Mouse (Mus musculus): Measurements from ENCODE around the gene Snapc1. TPM values are rescaled to one million over a fixed set of nuclear protein-coding genes. Genes with fewer than 3 reads are reported as not detected.

The Snapc1 gene
- polyA plus RNA-seq, 1 experiment from 2014 or later = 36.7 TPM

DNA sequence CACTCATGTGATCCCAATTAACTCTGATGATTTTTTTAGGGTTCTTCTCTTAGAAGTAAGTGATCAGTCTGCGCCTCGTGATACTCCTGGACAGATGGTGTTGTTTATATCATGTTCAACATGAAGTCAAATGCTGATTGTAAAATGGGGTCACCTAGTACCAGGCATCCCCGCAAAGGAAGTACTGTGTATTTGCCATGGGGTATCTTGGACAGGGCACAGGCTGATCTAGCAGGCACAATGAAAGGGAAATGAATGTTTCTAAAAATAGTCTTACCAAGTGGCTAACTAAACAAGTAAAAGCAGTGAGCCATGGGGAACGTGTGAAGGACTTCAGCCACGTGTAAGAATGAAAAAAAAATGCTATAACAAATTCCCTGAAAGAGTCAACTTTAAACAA, 9.5 kb upstream of the Snapc1 start:
- H3K4me3 ChIP-seq (replicated peaks) = no peak overlapping the region
- WGBS = 86% methylated on average over 5 of the region's 5 CpGs
- no peak overlapping the region for H3K4me2 ChIP-seq (replicated peaks)
- ATAC-seq = no peak
- no peak overlapping the region for H3K27ac ChIP-seq
- no peak overlapping the region for H3K9ac ChIP-seq (replicated peaks)
- H3K36me3 ChIP-seq = no peaks in the 10 kb centered on the region
- H3K9me3 ChIP-seq = no peaks in the 10 kb centered on the region
- peaks cover 3% of the 10 kb centered on the region; the same call in 1 of the 2 replicates for H3K27me3 ChIP-seq
- peaks cover 13% of the 10 kb centered on the region for H3K4me1 ChIP-seq (replicated peaks)

DNA sequence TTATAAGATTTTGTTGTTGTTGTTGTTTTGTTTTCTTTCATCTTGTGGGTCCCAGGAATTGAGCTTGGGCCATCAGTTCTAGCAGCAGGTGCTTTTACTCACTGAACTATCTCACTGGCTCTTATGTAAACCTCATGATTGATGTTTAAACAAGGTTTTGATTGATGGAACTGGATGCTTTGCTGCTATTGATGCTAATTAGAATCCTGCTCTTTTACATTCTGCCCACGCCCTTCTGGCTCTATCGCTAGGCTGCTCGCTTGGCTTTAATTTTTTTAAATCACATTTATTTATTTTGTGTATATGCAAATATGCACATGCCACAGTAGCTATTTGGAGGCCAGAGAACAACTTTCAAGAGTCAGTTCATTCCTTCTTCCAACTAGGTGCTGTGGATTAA, 6.6 kb upstream of the Snapc1 start:
- Histone ChIP-seq H3K4me3 (replicated peaks) (no peak overlapping the region), H3K27me3 (peaks cover 3% of the 10 kb centered on the region; the same call in 1 of the 2 replicates)

DNA sequence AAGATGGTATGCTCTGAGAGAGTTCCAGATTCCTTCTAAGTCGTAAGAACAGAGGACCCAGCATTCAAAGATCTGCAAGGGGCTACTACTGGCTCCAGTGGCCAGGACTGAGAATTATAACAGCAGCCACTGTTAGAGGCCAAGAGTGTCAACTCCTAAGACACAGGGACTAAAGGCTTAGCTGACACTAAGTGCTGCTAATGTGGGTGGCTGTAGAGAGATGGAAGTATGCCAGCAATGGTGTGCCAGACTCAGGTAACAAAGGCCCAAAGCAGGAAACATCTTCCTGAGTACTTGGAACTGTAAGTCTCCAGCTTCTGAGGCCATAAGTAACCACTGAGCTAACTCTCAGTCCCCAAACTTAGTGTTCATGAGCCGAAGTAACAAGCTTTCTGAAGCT, 5.5 kb upstream of the Snapc1 start:
- H3K27ac ChIP-seq = no peak overlapping the region
- 91% methylated on average over 2 of the region's 2 CpGs for WGBS
- no peaks in the 10 kb centered on the region for H3K9me3 ChIP-seq
- no peak overlapping the region for H3K4me2 ChIP-seq (replicated peaks)
- no peak overlapping the region for H3K9ac ChIP-seq (replicated peaks)
- no peaks in the 10 kb centered on the region for H3K36me3 ChIP-seq
- H3K4me3 ChIP-seq (replicated peaks) = no peak overlapping the region
- peaks cover 6% of the 10 kb centered on the region; the same call in 1 of the 2 replicates for H3K27me3 ChIP-seq
- no peaks in the 10 kb centered on the region for H3K4me1 ChIP-seq (replicated peaks)
- ATAC-seq = no peak

More for the DNA sequence above, 6.6 kb upstream of the Snapc1 start:
- WGBS = 77% methylated on average over 3 of the region's 3 CpGs
- H3K27ac ChIP-seq = no peak overlapping the region
- H3K4me2 ChIP-seq (replicated peaks) = no peak overlapping the region
- no peaks in the 10 kb centered on the region for H3K9me3 ChIP-seq
- no peak for ATAC-seq
- peaks cover 11% of the 10 kb centered on the region; the same call in 1 of the 2 replicates for H3K4me1 ChIP-seq (replicated peaks)
- H3K36me3 ChIP-seq = no peaks in the 10 kb centered on the region
- no peak overlapping the region for H3K9ac ChIP-seq (replicated peaks)

DNA sequence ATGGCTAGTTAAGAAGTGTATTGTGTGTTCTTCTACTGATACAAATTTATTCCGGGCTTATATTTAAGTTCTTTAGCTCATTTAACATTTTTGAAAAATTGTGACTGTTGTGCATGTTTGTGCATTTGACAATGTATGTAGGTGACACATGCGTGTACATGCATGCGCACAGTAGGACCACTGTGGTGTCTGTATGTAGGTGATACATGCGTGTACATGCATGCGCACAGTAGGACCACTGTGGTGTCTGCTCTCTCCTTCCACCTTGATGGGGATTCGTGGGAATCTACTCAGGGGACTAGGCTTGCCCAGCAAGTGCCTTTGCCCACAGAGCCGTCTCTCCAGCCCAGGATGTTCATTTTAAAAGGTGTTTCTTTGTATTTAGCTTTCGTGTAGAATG, 4.9 kb downstream of the Snapc1 start:
- 97% methylated on average over 8 of the region's 8 CpGs for WGBS
- H3K9me3 ChIP-seq = 0 out of 2 replicates have a peak, but pooled peaks cover 5% of the 10 kb centered on the region
- peaks cover 57% of the 10 kb centered on the region for H3K36me3 ChIP-seq
- no peak overlapping the region for H3K9ac ChIP-seq (replicated peaks)
- H3K27ac ChIP-seq = no peak overlapping the region
- ATAC-seq = no peak
- H3K4me1 ChIP-seq (replicated peaks) = peaks cover 13% of the 10 kb centered on the region
- H3K4me3 ChIP-seq (replicated peaks) = no peak overlapping the region
- H3K27me3 ChIP-seq = no peaks in the 10 kb centered on the region
- no peak overlapping the region for H3K4me2 ChIP-seq (replicated peaks)

DNA sequence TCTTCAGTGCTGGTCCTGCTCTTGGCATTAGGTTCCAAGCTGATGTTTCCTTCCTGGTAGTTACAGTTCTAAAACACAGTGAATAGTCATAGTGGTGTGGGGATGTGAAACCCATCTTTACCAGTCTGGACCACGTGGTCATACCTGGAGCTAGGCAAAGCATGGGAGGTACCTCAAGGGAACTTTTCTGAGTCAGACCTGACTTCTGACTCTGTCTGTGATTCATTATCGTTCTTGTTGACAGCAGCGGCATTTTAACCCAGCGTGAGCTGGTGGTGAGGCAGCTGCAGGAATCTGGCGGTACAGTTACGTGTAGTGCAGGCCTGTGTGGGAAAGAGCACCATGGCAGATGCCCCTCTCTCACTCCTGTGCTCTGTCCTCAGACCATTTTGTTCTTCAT, 10.3 kb downstream of the Snapc1 start:
- H3K4me1 ChIP-seq (replicated peaks) = no peaks in the 10 kb centered on the region
- no peak overlapping the region for H3K4me3 ChIP-seq (replicated peaks)
- no peak overlapping the region for H3K27ac ChIP-seq
- no peak overlapping the region for H3K9ac ChIP-seq (replicated peaks)
- 0 out of 2 replicates have a peak, but pooled peaks cover 5% of the 10 kb centered on the region for H3K9me3 ChIP-seq
- H3K4me2 ChIP-seq (replicated peaks) = no peak overlapping the region
- H3K27me3 ChIP-seq = no peaks in the 10 kb centered on the region
- peaks cover 87% of the 10 kb centered on the region for H3K36me3 ChIP-seq
- ATAC-seq = no peak
- WGBS = 97% methylated on average over 6 of the region's 6 CpGs

DNA sequence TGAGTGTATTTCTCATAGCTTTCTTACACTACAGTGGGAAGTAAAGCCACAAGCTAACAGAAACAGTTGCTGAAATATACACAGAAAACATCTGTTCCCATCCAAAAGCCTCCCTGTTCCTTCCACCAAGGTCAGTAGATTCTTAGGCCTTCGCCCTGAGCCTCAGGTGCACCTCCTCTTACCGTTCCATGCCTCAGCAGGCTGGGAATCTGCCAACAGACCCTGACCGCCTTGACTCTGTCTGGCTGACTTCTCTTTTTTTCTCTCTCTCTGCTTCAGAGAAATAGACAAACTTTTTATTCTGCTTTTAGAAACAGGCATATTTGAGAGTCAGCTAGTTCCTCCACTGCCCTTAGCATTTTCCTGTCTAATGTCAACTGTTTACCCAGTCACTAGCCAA, 13.9 kb downstream of the Snapc1 start:
- H3K4me2 ChIP-seq (replicated peaks) = no peak overlapping the region
- WGBS = 95% methylated on average over 3 of the region's 3 CpGs
- no peak for ATAC-seq
- H3K4me3 ChIP-seq (replicated peaks) = no peak overlapping the region
- no peak overlapping the region for H3K27ac ChIP-seq
- peaks cover 78% of the 10 kb centered on the region for H3K36me3 ChIP-seq
- no peaks in the 10 kb centered on the region for H3K27me3 ChIP-seq
- no peak overlapping the region for H3K9ac ChIP-seq (replicated peaks)
- no peaks in the 10 kb centered on the region for H3K9me3 ChIP-seq
- no peaks in the 10 kb centered on the region for H3K4me1 ChIP-seq (replicated peaks)

DNA sequence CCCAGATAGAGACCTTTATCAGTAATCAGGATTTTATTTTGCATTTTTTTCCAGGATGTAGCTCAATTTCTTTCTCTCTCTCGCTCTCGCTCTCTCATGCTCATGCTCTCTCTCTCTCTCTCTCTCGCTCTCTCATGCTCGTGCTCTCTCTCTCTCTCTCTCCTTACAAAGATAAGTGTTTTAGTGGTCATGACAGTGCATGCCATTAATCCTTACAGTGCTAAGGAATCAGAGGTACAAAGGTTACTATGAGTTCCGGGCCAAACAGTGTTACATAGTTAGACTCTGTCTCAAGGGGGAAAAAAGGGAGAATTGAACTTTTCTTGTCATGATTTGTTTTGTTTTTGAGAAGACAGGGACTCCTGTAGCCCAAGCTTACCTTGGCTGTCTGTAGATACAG, 15.4 kb downstream of the Snapc1 start:
- Histone ChIP-seq H3K27ac (no peak overlapping the region), H3K9me3 (no peaks in the 10 kb centered on the region), H3K4me1 (replicated peaks) (no peaks in the 10 kb centered on the region), H3K36me3 (peaks cover 79% of the 10 kb centered on the region), H3K9ac (replicated peaks) (no peak overlapping the region), H3K4me3 (replicated peaks) (no peak overlapping the region), H3K4me2 (replicated peaks) (no peak overlapping the region), H3K27me3 (no peaks in the 10 kb centered on the region)
- no peak for ATAC-seq
- 90% methylated on average over 5 of the region's 5 CpGs for WGBS

DNA sequence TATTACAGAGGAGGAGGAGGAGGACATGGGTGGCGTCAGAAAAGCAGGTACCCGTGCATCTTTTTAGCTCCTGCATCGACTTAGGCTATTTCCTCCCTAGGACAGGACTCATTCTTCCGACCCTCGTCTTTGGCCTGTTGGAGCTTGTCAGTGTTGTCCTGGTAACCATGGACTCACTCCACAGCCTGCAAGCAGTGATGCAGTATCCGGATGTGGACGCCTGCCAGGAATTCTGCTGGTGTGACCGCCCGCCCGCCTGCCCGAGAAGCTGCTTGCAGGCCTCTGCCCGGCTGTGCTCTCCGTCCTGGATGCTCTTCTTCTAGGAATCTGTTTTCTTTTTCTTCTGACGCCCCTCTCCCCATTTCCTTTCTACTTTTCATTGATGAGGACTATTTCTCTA, 18.3 kb downstream of the Snapc1 start:
- Histone ChIP-seq H3K4me2 (replicated peaks) (no peak overlapping the region), H3K4me3 (replicated peaks) (no peak overlapping the region), H3K27me3 (no peaks in the 10 kb centered on the region), H3K9ac (replicated peaks) (no peak overlapping the region), H3K27ac (no peak overlapping the region), H3K4me1 (replicated peaks) (no peaks in the 10 kb centered on the region), H3K9me3 (no peaks in the 10 kb centered on the region), H3K36me3 (peaks cover 74% of the 10 kb centered on the region)
- peak; percentile 82 for ATAC-seq
- WGBS = 65% methylated on average over 14 of the region's 14 CpGs

DNA sequence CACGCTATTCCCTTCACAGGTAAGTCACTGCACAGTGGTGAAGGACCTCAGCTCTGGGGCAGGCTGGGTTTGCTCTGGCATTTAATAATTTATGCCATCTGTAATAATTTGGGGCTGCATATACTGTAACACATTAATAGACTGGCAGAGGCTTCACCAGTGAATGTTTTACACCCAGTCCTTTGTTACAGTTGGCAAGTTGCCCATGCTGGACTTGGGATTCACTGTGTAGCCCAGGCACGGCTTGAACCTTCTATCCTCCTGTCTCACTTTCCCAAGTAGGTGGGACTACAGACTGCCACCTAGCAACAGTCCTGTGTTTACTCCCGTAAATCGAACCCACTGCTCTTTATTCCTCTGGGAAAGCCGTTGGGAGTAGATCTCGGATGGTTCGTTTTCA, 22.0 kb downstream of the Snapc1 start:
- Histone ChIP-seq H3K9me3 (no peaks in the 10 kb centered on the region), H3K4me3 (replicated peaks) (no peak overlapping the region), H3K27ac (no peak overlapping the region), H3K36me3 (peaks cover 40% of the 10 kb centered on the region), H3K9ac (replicated peaks) (no peak overlapping the region), H3K4me1 (replicated peaks) (no peaks in the 10 kb centered on the region), H3K4me2 (replicated peaks) (no peak overlapping the region), H3K27me3 (no peaks in the 10 kb centered on the region)
- 85% methylated on average over 7 of the region's 7 CpGs for WGBS
- ATAC-seq = no peak

DNA sequence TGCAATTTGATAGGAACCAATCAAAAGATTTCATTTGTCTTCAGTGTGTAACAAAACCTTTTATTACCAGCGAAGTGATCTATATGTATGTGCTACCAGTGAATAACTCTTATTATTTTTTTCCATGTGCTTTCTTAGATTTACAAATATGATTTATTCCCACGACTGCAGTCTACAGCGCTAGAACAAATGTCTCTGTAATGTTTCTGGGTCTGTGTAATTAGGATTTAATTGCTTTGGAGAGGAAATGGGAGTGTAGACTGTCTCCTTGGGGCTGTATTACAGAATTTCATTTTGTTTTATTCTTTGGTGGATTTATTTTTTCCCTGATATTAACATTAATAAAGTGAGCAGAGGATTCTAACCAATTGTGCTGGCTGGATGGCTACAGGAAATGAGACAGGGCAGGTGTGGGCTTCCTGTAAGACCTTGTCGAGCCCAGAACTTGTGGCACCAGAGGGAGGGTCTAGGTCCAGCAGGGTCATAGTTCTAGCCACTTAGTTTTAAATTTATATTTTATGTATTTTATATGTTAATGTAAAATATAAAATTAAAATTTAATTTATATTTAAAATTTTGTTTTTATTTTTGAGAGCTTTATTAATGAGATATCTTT, 24.2 kb downstream of the Snapc1 start:
- Histone ChIP-seq H3K36me3 (peaks cover 26% of the 10 kb centered on the region), H3K9ac (replicated peaks) (no peak overlapping the region), H3K4me3 (replicated peaks) (no peak overlapping the region), H3K4me1 (replicated peaks) (no peaks in the 10 kb centered on the region), H3K27ac (no peak overlapping the region), H3K4me2 (replicated peaks) (no peak overlapping the region), H3K9me3 (no peaks in the 10 kb centered on the region), H3K27me3 (no peaks in the 10 kb centered on the region)
- ATAC-seq = no peak
- WGBS = 86% methylated on average over 4 of the region's 4 CpGs

DNA sequence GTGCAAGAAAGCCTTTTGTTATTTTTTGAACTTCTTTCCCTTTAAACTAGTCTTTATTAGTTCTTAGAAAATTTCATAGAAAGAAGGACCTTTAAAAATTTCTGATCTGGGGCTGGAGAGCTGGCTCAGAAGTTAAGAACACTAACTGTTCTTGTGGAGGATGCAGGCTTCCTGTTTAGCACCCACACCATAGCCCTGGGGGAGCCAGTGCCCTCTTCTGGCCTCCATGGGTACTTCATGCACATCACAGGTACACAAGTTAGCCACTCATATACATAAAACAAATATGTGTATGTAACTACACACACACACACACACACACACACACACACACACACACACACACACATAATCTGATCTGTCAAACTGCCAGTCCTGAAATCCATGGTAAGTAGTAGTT, 25.3 kb downstream of the Snapc1 start:
- Histone ChIP-seq H3K4me2 (replicated peaks) (no peak overlapping the region), H3K4me1 (replicated peaks) (no peaks in the 10 kb centered on the region), H3K27ac (no peak overlapping the region), H3K27me3 (no peaks in the 10 kb centered on the region), H3K9ac (replicated peaks) (no peak overlapping the region), H3K4me3 (replicated peaks) (no peak overlapping the region), H3K36me3 (peaks cover 19% of the 10 kb centered on the region), H3K9me3 (no peaks in the 10 kb centered on the region)
- no peak for ATAC-seq

DNA sequence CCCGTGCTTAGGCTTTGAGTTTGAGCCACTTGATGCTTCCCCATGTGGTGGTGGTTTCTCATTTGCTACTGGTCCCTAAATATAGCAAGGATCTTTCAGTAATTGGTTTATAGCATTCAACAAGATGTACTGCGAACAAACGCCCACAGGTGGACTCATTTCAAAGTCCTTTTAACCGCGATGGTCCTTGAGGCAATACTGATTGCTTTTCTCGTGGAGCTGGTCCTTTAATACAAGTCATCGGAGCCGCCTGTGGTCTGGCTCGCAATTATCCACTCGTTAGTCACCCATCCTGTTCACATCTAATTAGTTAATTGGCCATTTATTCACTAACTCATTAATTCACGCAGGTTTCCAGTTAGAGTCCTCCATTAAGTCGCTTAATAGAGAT, 32.6 kb downstream of the Snapc1 start:
- Histone ChIP-seq H3K27me3 (peaks cover 5% of the 10 kb centered on the region), H3K36me3 (no peaks in the 10 kb centered on the region), H3K4me3 (replicated peaks) (peak overlapping the region; percentile 65), H3K4me2 (replicated peaks) (peak overlapping the region; percentile 81), H3K4me1 (replicated peaks) (peaks cover 15% of the 10 kb centered on the region; the same call in 1 of the 2 replicates), H3K27ac (peak overlapping the region; percentile 77), H3K9ac (replicated peaks) (peak overlapping the region; percentile 86), H3K9me3 (no peaks in the 10 kb centered on the region)
- peak; percentile 12; the same call in 1 of the 2 replicates for ATAC-seq
- WGBS = 50% methylated on average over 12 of the region's 12 CpGs
